Mouse (Mus musculus): ENCODE data around the gene Kazald1.

Gene Kazald1

GRCm38 (mm10) chr19:45048644-45049365 is 26.2 kb upstream of the Kazald1 start:
- no peak for DNase-seq (ENCODE audit: low read depth)

DNA sequence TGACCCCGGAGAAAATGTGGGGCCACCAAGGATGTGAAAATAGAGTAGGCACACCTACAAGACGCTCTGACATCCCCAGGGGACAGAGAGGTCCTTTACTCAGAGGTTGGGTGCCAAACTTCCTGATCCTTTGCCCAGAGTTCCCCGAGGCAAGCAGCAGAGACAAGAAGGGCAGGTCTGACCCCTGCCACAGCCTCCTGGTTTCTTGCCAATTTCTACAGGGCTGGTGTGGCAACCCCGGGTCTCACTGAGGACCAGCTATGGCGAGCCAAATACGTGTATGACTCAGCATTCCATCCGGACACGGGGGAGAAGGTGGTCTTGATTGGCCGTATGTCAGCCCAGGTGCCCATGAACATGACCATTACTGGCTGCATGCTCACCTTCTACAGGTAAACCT is 25.5 kb upstream of the Kazald1 start:
- no peak for DNase-seq (ENCODE audit: low read depth)

GRCm38 (mm10) chr19:45053451-45053850 is 21.6 kb upstream of the Kazald1 start:
- no peak for DNase-seq (ENCODE audit: low read depth)

- DNase-seq (ENCODE audit: low read depth), result no peak
Observed at GRCm38 (mm10) chr19:45054892-45055690, 19.9 kb upstream of the Kazald1 start.

- DNase-seq (ENCODE audit: low read depth), result no peak
Observed at GRCm38 (mm10) chr19:45056364-45056763, 18.7 kb upstream of the Kazald1 start.

- no peak for DNase-seq (ENCODE audit: low read depth)
Observed at GRCm38 (mm10) chr19:45056908-45057698, 17.9 kb upstream of the Kazald1 start.

DNA sequence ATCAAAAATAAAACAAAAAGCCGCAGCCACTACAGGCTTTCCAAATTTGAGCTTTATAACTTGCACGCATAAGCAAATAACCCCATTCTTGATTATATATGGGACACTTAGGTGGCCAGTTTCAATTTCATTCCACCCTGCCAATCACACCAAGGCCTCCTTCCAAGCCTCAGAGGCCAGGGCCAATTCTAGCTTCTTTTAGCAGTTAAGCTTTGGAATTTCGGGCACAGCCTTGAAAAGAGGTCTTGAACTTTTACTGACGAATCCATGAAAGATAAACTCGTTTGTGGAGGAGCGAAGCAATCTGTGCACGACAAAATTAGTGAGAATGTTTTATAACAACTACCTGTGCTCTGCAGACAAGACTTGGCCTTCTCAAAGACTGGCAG is 17.3 kb upstream of the Kazald1 start:
- no peak for DNase-seq (ENCODE audit: low read depth)

DNA sequence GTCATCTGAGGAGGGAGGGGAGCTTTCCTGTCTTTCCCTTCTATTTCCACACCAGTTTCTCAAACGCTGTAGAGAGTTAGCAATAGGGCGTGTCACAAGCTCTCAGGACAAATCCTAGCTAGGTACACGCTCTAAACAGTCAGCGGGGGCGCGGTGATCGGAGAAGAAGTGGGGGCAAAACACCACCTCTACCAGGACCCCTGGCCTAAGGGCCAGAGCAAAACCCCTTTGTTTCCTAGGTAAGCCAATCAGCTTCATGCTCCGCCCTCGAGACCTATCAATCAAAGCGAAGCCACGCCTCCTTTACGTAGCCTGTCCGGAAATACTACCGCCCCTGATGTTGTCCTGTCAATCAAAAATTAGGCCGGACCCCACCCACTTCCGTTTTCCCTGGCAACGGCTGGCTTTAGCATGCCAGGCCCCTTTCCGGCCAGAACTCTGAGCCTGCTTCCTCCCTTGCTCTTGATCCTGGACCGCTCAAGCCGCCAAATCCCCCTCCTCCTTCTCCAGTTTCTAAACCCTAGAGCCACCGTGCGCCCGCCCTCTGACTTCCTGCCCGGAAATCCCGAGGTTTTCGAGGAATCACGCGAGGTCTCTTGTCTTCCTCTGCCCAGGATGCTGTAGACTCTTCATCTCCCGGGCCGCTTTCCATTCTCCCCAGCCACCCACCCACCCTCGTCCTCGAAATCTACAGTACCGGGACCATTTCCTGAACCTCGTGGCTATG is 16.8 kb upstream of the Kazald1 start:
- peak; percentile 95 for DNase-seq (ENCODE audit: low read depth)

DNA sequence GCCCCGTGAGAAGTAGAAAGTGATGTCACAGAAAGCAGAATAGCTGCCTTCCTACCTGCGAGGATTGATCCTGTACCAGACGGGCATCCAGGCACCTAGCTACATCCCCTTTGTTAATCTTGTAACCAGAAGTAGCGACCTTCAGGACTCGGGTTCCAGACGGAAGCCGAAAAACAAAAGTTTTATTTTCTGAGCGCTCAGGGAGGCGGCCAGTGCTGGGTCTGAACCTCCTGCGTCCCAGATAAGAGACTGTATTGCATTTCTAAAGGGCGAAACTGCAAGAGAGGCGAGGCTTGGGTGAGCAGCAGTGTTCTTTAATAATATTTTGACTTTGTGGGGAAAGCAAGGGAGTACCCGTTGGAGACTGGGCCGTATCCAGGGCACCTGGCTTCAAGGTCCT is 16.2 kb upstream of the Kazald1 start:
- no peak for DNase-seq (ENCODE audit: low read depth)

DNA sequence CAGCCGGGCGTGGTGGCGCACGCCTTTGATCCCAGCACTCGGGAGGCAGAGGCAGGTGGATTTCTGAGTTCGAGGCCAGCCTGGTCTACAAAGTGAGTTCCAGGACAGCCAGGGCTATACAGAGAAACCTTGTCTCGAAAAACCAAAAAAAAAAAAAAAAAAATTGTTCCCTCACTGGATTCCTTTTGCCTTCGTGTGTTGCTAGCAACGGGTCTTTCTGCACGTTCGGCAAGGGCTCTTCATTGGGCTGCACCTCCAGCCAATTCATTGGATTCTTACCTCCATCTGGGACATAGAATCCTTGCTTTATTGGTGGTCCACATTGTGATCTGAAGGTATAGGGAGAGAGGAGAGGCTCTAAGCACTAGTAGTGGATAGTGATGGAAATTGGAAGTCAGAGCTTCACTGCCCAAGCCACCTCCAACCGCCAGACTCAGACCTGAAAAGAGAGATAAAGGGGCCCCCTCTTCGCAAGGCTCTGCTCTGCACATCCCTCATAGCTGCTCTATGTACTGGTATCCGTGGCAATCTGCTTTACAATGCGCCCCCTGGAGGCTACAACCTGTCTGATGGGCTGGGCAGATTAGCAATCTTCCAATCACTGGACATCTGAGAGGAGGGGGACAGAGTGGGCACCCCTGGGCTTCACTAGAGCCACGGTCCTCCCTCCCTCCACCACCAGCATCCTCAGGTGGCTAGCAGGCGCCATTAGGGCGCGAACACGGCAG is 11.3 kb upstream of the Kazald1 start:
- no peak for DNase-seq (ENCODE audit: low read depth)

- no peak for DNase-seq (ENCODE audit: low read depth)
Observed at GRCm38 (mm10) chr19:45065226-45065625, 9.8 kb upstream of the Kazald1 start.

- no peak for DNase-seq (ENCODE audit: low read depth)
Observed at GRCm38 (mm10) chr19:45067170-45067569, 7.9 kb upstream of the Kazald1 start.

DNA sequence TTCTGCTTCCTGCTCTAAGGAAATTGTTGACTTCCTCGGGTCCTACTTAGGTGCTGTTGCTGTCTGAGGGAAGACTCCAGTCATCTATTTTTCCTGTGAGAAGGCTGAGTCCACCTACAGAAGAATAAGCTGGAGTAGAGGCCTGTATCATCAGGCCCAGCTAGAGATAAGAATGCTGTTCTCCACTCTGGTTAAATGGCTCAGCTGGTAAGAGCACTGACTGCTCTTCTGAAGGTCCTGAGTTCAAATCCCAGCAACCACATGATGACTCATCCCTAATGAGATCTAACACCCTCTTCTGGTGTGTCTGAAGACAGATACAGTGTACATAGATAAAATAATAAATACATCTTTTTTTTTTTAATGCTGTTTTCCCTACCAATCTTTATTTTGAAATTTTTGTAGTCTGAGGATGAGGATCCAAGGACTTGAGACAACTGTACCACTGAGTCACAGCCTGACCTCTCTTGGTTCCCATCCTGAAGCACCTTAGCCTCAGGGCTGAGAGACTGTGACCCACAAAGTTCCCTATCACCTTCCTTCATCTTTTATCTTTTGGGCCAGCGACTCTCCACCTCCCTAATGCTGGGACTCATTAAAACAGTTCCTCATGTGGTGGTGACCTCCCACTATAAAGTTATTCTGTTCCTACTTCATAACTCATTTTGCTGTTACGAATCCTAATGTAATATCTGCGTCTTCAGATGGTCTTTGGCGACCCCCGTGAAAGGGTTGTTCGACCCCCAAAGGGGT is 7.1 kb upstream of the Kazald1 start:
- DNase-seq (ENCODE audit: low read depth), result no peak

DNA sequence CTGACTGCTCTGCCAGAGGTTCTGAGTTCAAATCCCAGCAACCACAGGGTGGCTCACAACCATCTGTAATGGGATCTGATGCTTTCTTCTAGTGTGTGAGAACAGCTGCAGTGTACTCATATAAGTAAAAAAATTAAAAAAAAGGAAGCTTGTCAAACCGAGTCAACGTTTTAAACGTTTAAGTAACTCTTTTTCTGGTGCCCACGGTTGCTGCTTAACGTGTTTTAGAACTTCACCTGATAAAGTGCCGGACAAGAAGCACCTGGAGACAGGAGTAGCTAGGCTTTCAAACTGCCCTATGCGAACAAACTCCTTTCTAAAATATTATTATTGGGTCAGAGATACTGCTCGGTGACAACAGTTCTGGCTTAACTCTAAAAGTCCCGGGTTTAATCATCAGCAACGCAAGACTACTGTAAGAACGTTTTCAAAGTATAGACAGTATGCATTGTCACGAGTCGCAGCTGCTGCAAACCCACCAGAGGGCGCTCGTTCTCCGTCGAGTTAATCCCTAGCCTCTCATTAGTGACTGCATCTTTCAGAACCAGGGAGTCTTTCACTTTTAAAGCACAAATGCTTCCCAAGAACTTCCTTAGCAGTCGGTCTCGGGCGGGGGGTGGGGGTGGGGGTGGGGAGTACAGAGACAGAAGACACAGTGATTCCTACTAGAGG is 1.0 kb upstream of the Kazald1 start:
- DNase-seq (ENCODE audit: low read depth), result no peak

GRCm38 (mm10) chr19:45075323-45076035 is 438 bp downstream of the Kazald1 start:
- no peak for DNase-seq (ENCODE audit: low read depth)

DNA sequence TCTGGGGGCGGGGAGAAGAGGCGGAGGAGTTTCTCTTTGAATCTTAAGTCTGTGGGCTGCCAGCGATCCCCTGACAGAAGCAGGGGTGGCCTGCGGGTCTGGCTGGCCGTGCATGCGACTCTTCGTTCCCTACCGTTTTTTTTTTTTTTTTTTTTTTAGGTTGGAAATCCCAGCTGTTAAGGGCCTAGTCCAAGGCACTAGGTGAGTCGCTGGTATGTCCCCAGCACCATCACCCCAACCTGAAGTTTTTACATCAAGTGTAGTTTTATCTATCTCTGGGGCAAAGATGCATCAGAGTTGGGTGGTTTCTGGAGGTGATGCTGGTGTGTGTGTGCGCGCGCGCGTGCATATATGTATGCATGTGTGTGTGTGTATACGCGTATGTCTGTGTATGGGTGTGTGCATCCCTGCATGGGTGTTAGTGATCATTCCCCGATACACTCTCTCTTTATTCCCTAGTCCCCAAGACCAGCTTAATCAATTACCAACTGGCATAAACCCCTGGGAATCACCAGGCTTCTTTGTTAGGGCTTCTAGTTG is 1.1 kb downstream of the Kazald1 start:
- DNase-seq (ENCODE audit: low read depth), result no peak

DNA sequence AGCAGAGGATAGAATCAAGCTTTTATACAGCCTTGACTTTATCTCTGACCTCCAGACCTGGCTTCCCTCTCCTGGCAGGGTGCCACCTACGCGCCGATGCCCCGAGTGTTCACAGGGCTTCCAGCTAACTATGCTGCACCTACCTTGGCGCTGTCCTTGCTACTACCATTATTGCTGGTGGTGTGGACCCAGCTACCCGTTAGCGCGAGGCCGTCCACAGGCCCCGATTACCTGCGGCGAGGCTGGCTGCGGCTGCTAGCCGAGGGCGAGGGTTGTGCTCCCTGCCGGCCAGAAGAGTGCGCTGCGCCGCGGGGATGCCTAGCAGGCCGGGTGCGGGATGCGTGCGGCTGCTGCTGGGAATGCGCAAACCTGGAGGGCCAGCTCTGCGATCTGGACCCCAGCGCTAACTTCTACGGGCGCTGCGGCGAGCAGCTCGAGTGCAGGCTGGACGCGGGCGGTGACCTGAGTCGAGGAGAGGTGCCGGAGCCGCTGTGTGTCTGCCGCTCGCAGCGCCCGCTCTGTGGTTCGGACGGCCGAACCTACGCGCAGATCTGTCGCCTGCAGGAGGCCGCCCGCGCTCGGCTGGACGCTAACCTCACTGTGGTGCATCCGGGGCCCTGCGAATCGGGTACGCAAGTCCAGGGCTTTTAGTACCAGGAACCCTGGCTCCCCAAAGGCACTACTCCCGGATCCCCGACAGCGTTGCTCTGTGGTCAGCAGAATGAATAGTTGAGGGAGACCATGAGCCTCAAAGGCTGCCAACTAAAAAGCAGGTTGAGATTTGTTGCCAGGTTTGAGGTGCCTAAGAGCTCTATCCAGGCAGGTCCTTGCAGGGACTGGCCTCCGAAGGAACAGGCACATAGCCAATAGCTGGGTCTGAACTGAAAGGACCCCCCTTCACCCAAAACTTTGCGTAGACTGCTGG is 1.8 kb downstream of the Kazald1 start:
- no peak for DNase-seq (ENCODE audit: low read depth)
